Mouse (Mus musculus) neural tube, embryonic 14.5 days (tissue): ENCODE results near the gene Srsf6. TPM values are rescaled to one million over a fixed set of nuclear protein-coding genes. Genes with fewer than 3 reads are reported as not detected.
A peak's percentile ranks its signal among the peaks of the same experiment; 100 is the strongest.

ENCODE experiments used
- ATAC-seq: fragments of 200-750 bp; cut with Nextera tagmentation; 2 replicates; pipeline ENCODE4 v1.8.0; 2017; ENCODE audit warnings: low read depth, mild to moderate bottlenecking, moderate TSS enrichment, moderate library complexity
- H3K27ac ChIP-seq: fragments of 300-500 bp; sonication (generic); 2 replicates; pipeline ENCODE4 v1.5.1; 2014; ENCODE audit warnings: low read depth, mild to moderate bottlenecking, control low read depth, low read length, moderate library complexity, mixed read lengths
- H3K27me3 ChIP-seq: fragments of 300-500 bp; sonication (generic); 2 replicates; pipeline ENCODE4 v1.6.1; 2014; ENCODE audit warnings: low read length; ENCODE audit not compliant: control insufficient read depth, insufficient read depth
- H3K36me3 ChIP-seq: fragments of 300-500 bp; sonication (generic); 2 replicates; pipeline ENCODE4 v1.6.1; 2014; ENCODE audit warnings: low read length, mixed read lengths; ENCODE audit not compliant: control insufficient read depth, insufficient read depth
- H3K4me1 ChIP-seq: fragments of 300-500 bp; sonication (generic); 2 replicates; pipeline ENCODE4 v1.6.1; 2014; ENCODE audit warnings: low read length; ENCODE audit not compliant: control insufficient read depth, insufficient read depth
- H3K4me2 ChIP-seq: fragments of 300-500 bp; sonication (generic); 2 replicates; pipeline ENCODE4 v1.6.1; 2014; ENCODE audit warnings: mild to moderate bottlenecking, low read depth, low read length, control low read depth
- H3K4me3 ChIP-seq: fragments of 300-500 bp; sonication (generic); 2 replicates; pipeline ENCODE4 v1.5.1; 2014; ENCODE audit warnings: low read depth, low read length, control low read depth, mixed read lengths
- H3K9ac ChIP-seq: fragments of 300-500 bp; sonication (generic); replicated peaks from 2 replicates; pipeline ENCODE4 v1.6.1; 2014; ENCODE audit warnings: low read depth, mild to moderate bottlenecking, control low read depth, low read length, mixed read lengths
- H3K9me3 ChIP-seq: fragments of 300-500 bp; sonication (generic); 2 replicates; pipeline ENCODE4 v1.6.1; 2016; ENCODE audit warnings: low read length; ENCODE audit not compliant: control insufficient read depth
- WGBS: fragments of 180-500 bp; shearing (Covaris S2); extraction: QIAGEN DNeasy Blood & Tissue Kit; methylation state at CpG from one replicate; pipeline ENCODE4 v1.1.7; 2014; 5-methylcytosine and 5-hydroxymethylcytosine counted together
- polyA plus RNA-seq: library from polyadenylated mRNA; unstranded; fragments of >200 nt; fragmentation: Nextera tagmentation; extraction: Ambion mirVana; gene quantifications from 2 replicates; pipeline ENCODE4 v1.2.1, GENCODE M21; 2014

Srsf6 gene
- polyA plus RNA-seq, 1 experiment from 2014 or later, result 127 TPM

- Histone ChIP-seq H3K27ac (no peak overlapping the region), H3K9ac (no peak overlapping the region), H3K27me3 (no peaks in the 10 kb centered on the region; the same call in 1 of the 2 replicates), H3K4me3 (no peak overlapping the region), H3K9me3 (no peaks in the 10 kb centered on the region), H3K4me1 (peaks cover 11% of the 10 kb centered on the region; the same call in 1 of the 2 replicates), H3K36me3 (peaks cover 1% of the 10 kb centered on the region), H3K4me2 (no peak overlapping the region)
- ATAC-seq, result no peak
- 74% methylated on average over 3 of the region's 3 CpGs for WGBS
Measured at GRCm38 (mm10) chr2:162927918-162928585, 3.3 kb upstream of the Srsf6 start.

- no peaks in the 10 kb centered on the region; the same call in 1 of the 2 replicates for H3K27me3 ChIP-seq
- ATAC-seq, result no peak
- no peaks in the 10 kb centered on the region for H3K9me3 ChIP-seq
- H3K4me1 ChIP-seq, result peaks cover 14% of the 10 kb centered on the region; the same call in 1 of the 2 replicates
- H3K9ac ChIP-seq, result no peak overlapping the region
- peaks cover 16% of the 10 kb centered on the region for H3K36me3 ChIP-seq
- no peak overlapping the region for H3K4me3 ChIP-seq
- no peak overlapping the region for H3K4me2 ChIP-seq
- H3K27ac ChIP-seq, result no peak overlapping the region
- WGBS, result 85% methylated on average over 3 of the region's 3 CpGs
Measured at GRCm38 (mm10) chr2:162929704-162930103, 1.6 kb upstream of the Srsf6 start.

GRCm38 (mm10) chr2:162930516-162931122 is 709 bp upstream of the Srsf6 start:
- H3K9ac ChIP-seq, result peak overlapping the region; percentile 100
- H3K4me2 ChIP-seq, result peak overlapping the region; percentile 81
- peaks cover 24% of the 10 kb centered on the region for H3K36me3 ChIP-seq
- peak; percentile 5; the same call in 1 of the 2 replicates for ATAC-seq
- no peaks in the 10 kb centered on the region; the same call in 1 of the 2 replicates for H3K27me3 ChIP-seq
- WGBS, result under 1% methylated on average over 18 of the region's 18 CpGs
- H3K4me1 ChIP-seq, result peaks cover 14% of the 10 kb centered on the region; the same call in 1 of the 2 replicates
- peak overlapping the region; percentile 100 for H3K4me3 ChIP-seq
- H3K27ac ChIP-seq, result peak overlapping the region; percentile 100
- no peaks in the 10 kb centered on the region for H3K9me3 ChIP-seq

- under 1% methylated on average over 94 of the region's 103 CpGs for WGBS
- H3K4me3 ChIP-seq, result peak overlapping the region; percentile 100
- no peaks in the 10 kb centered on the region; the same call in 1 of the 2 replicates for H3K27me3 ChIP-seq
- H3K4me2 ChIP-seq, result peak overlapping the region; percentile 81
- peak overlapping the region; percentile 100 for H3K27ac ChIP-seq
- ATAC-seq, result peak; percentile 65
- peak overlapping the region; percentile 100 for H3K9ac ChIP-seq
- peaks cover 35% of the 10 kb centered on the region for H3K36me3 ChIP-seq
- no peaks in the 10 kb centered on the region for H3K9me3 ChIP-seq
- peaks cover 14% of the 10 kb centered on the region; the same call in 1 of the 2 replicates for H3K4me1 ChIP-seq
Measured at GRCm38 (mm10) chr2:162931674-162932650, 634 bp downstream of the Srsf6 start.

DNA sequence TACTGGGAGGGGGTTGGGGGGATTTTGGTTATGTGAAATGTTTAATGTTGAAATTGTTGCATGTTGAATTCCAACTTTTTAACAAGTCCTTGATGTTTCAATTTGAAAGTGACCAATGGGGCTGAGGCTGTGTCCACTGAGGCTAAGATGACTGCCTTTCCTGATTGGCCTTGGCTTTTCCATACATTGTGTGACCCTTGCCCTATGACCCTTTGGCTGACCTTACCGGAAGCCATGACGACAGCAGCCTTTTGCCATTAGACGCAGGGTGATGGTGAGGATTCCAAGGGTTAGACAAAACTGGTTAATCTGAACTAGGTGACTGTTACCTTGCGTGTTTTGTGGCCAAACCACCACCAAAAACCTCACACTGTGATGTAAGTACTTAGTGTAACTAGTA is 1.4 kb downstream of the Srsf6 start:
- Histone ChIP-seq H3K4me3 (peak overlapping the region; percentile 100), H3K9ac (0 out of 2 replicates have a peak overlapping the region, but pooled peaks have one; percentile 16), H3K4me2 (peak overlapping the region; percentile 76), H3K27me3 (no peaks in the 10 kb centered on the region; the same call in 1 of the 2 replicates), H3K27ac (no peak overlapping the region), H3K36me3 (peaks cover 41% of the 10 kb centered on the region), H3K9me3 (no peaks in the 10 kb centered on the region), H3K4me1 (peaks cover 14% of the 10 kb centered on the region; the same call in 1 of the 2 replicates)
- no peak for ATAC-seq
- WGBS, result 49% methylated on average over 4 of the region's 4 CpGs

- H3K27ac ChIP-seq, result no peak overlapping the region
- H3K4me3 ChIP-seq, result no peak overlapping the region
- no peak for ATAC-seq
- H3K9me3 ChIP-seq, result no peaks in the 10 kb centered on the region
- whole genome bisulfite sequencing, result 97% methylated on average over 19 of the region's 19 CpGs
- H3K4me1 ChIP-seq, result peaks cover 14% of the 10 kb centered on the region; the same call in 1 of the 2 replicates
- H3K27me3 ChIP-seq, result no peaks in the 10 kb centered on the region; the same call in 1 of the 2 replicates
- H3K9ac ChIP-seq, result no peak overlapping the region
- no peak overlapping the region for H3K4me2 ChIP-seq
- H3K36me3 ChIP-seq, result peaks cover 56% of the 10 kb centered on the region
Measured at GRCm38 (mm10) chr2:162934421-162934820, 3.1 kb downstream of the Srsf6 start.

- Histone ChIP-seq H3K9ac (no peak overlapping the region), H3K27ac (no peak overlapping the region), H3K4me3 (no peak overlapping the region), H3K4me1 (peaks cover 9% of the 10 kb centered on the region; the same call in 1 of the 2 replicates), H3K4me2 (no peak overlapping the region), H3K27me3 (no peaks in the 10 kb centered on the region; the same call in 1 of the 2 replicates), H3K9me3 (no peaks in the 10 kb centered on the region), H3K36me3 (peaks cover 63% of the 10 kb centered on the region)
- WGBS, result 97% methylated on average over 3 of the region's 3 CpGs
- ATAC-seq, result no peak
Measured at GRCm38 (mm10) chr2:162935700-162936099, 4.4 kb downstream of the Srsf6 start.

DNA sequence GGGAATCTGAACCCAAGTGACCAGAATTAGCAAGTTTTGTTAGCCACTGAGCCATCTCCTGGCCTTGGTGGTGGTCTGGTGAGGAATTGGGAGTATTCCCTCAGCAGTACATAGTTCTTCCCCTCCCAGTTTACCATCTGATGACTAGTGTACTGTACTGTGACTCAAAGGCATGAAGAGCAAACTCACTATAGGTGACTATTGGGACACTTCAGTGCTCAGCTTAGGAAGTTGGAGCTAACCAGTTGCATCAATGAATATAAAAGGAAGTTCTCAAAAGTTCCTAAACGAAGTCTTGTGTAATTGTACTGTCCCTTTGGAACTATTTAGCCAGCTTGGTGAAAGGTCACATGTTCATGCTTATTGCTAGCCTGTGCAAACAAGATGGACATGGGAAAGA is 8.2 kb downstream of the Srsf6 start:
- Histone ChIP-seq H3K4me2 (no peak overlapping the region), H3K9ac (no peak overlapping the region), H3K4me3 (no peak overlapping the region), H3K27me3 (no peaks in the 10 kb centered on the region), H3K4me1 (peaks cover 4% of the 10 kb centered on the region; the same call in 1 of the 2 replicates), H3K36me3 (peaks cover 54% of the 10 kb centered on the region), H3K27ac (no peak overlapping the region), H3K9me3 (no peaks in the 10 kb centered on the region)
- 87% methylated on average over 1 of the region's 1 CpGs for WGBS
- no peak for ATAC-seq
